ENCODE assay signal across 8 mouse cellular contexts in genomic region chr2:158886571-158886970, GRCm38 (mm10).
DNase-seq lines count a peak whose midpoint lies in the region; ATAC-seq and TF ChIP-seq lines count a peak whose summit lies in the region.

No protein-coding gene starts in this region.

- 51% methylated on average over 6 of the region's 6 CpGs for WGBS in intestine, postnatal 0 days
- 58% methylated on average over 6 of the region's 6 CpGs for WGBS in intestine, embryonic 16.5 days

- H3K4me3 ChIP-seq in intestine, postnatal 0 days (ENCODE audit: low read depth, low read length): no peak overlapping the region
- no peak overlapping the region for H3K4me3 ChIP-seq in intestine, embryonic 16.5 days (ENCODE audit: low read length)

- no peaks in the 10 kb centered on the region for H3K9me3 ChIP-seq in intestine, postnatal 0 days (ENCODE audit: control insufficient read depth)
- no peaks in the 10 kb centered on the region for H3K9me3 ChIP-seq in intestine, embryonic 16.5 days (ENCODE audit: control insufficient read depth, low read length)

- H3K9ac ChIP-seq in intestine, postnatal 0 days (ENCODE audit: low read depth, low read length): no peak overlapping the region
- H3K9ac ChIP-seq in intestine, embryonic 16.5 days (ENCODE audit: low read depth, low read length): no peak overlapping the region

- no peak overlapping the region for H3K27ac ChIP-seq in intestine, postnatal 0 days (ENCODE audit: low read depth, low read length)
- H3K27ac ChIP-seq in intestine, embryonic 16.5 days (ENCODE audit: low read length): no peak overlapping the region

- H3K4me2 ChIP-seq in intestine, postnatal 0 days (replicated peaks; ENCODE audit: low read depth): no peak overlapping the region
- no peak overlapping the region for H3K4me2 ChIP-seq in intestine, embryonic 16.5 days (ENCODE audit: low read depth, low read length)

- no peaks in the 10 kb centered on the region for H3K36me3 ChIP-seq in intestine, postnatal 0 days (ENCODE audit: control insufficient read depth, insufficient read depth)
- H3K36me3 ChIP-seq in intestine, embryonic 16.5 days (ENCODE audit: control insufficient read depth, insufficient read depth, low read length): no peaks in the 10 kb centered on the region

- peak; percentile 68 for DNase-seq in ES-CJ7 (ENCODE audit: low read depth, low spot score)
- DNase-seq in c-Kit-positive CD71-positive TER-119-positive erythroid progenitor cells, embryonic 14.5 days (ENCODE audit: low spot score): peak; percentile 28
- DNase-seq in naive thymus-derived CD4-positive, alpha-beta T cell, adult 2 months (ENCODE audit: low read depth): peak; percentile 33
- no peak for DNase-seq in urinary bladder, postnatal 4 days (ENCODE audit: low spot score in 2 of 2)
- DNase-seq in cerebellum, adult 8-10 months: no peak
- no peak for DNase-seq in ovary, postnatal 14 days (ENCODE audit: low spot score)

- no peaks in the 10 kb centered on the region for H3K4me1 ChIP-seq in intestine, postnatal 0 days (replicated peaks; ENCODE audit: control insufficient read depth, insufficient read depth, low read length)
- H3K4me1 ChIP-seq in intestine, embryonic 16.5 days (ENCODE audit: control insufficient read depth, insufficient read depth, low read length): no peaks in the 10 kb centered on the region

- no peak for ATAC-seq in intestine, postnatal 0 days
- no peak for ATAC-seq in intestine, embryonic 16.5 days

- TF ChIP-seq CTCF in intestine, postnatal 0 days (IDR thresholded peaks at IDR 0.05; ENCODE audit: low read depth): peak; percentile 69

- H3K27me3 ChIP-seq in intestine, postnatal 0 days (replicated peaks; ENCODE audit: control insufficient read depth, insufficient read depth, low read length): no peaks in the 10 kb centered on the region
- no peaks in the 10 kb centered on the region for H3K27me3 ChIP-seq in intestine, embryonic 16.5 days (replicated peaks; ENCODE audit: control insufficient read depth, insufficient read depth, low read length)

Comparison
In these comparisons a context has a peak if more than half of its experiments do, and no peak if none do; other contexts are left out.
1. DNase-seq: peak in ES-CJ7 (single experiment), c-Kit-positive CD71-positive TER-119-positive erythroid progenitor cells, embryonic 14.5 days (single experiment) and naive thymus-derived CD4-positive, alpha-beta T cell, adult 2 months (single experiment); none in urinary bladder, postnatal 4 days (0 of 2), cerebellum, adult 8-10 months (single experiment) and ovary, postnatal 14 days (single experiment).